Mouse (Mus musculus) heart, postnatal 25 days (tissue): ENCODE measurements at regions not wholly inside any gene's neighbourhood (a gene's known extent, or its start where the extent isn't known, plus 50 kb on each side); places are given as distances from the start of the nearest gene placed in this dataset.

Experiments
- DNase-seq: peaks from one replicate; pipeline ENCODE4 v3.0.0; 2022; ENCODE audit warnings: low spot score
- intact Hi-C: fragments of 180-260 bp; cut with DNase I; formaldehyde crosslinking; loops from one replicate; pipeline ENCODE4 v1.15.1; 2025

- intact Hi-C loops = no loop called here
- DNase-seq = no peak
Measured at GRCm38 (mm10) chr13:103683169-103683568, 91.2 kb downstream of the Srek1 start.

GRCm38 (mm10) chr13:103680740-103681139, 93.7 kb downstream of the Srek1 start:
- intact Hi-C loops = no loop called here
- no peak for DNase-seq

GRCm38 (mm10) chr13:103680052-103680451, 94.4 kb downstream of the Srek1 start:
- no peak for DNase-seq
- intact Hi-C loops = no loop called here

GRCm38 (mm10) chr13:103676831-103677230, 97.6 kb downstream of the Srek1 start:
- intact Hi-C loops = no loop called here
- no peak for DNase-seq

- intact Hi-C loops = no loop called here
- DNase-seq = no peak
Measured at GRCm38 (mm10) chr13:103676221-103676620, 98.2 kb downstream of the Srek1 start.

- no peak for DNase-seq
- intact Hi-C loops = no loop called here
Measured at GRCm38 (mm10) chr13:103670611-103671010, 103.8 kb downstream of the Srek1 start.

- intact Hi-C loops = no loop called here
- no peak for DNase-seq
Measured at GRCm38 (mm10) chr13:103669856-103670255, 104.6 kb downstream of the Srek1 start.

GRCm38 (mm10) chr13:103667749-103668148, 106.7 kb downstream of the Srek1 start:
- intact Hi-C loops = no loop called here
- no peak for DNase-seq

- DNase-seq = no peak
- intact Hi-C loops = no loop called here
Measured at GRCm38 (mm10) chr13:103660248-103660996, 114.0 kb downstream of the Srek1 start.

- no peak for DNase-seq
- intact Hi-C loops = no loop called here
Measured at GRCm38 (mm10) chr13:103655966-103656365, 118.4 kb downstream of the Srek1 start.

- intact Hi-C loops = no loop called here
Measured at GRCm38 (mm10) chr13:103653216-103653615, 121.2 kb downstream of the Srek1 start.

GRCm38 (mm10) chr13:103649383-103649782, 125.0 kb downstream of the Srek1 start:
- intact Hi-C loops = no loop called here
- no peak for DNase-seq

More at GRCm38 (mm10) chr13:103653216-103653615, 121.2 kb downstream of the Srek1 start:
- DNase-seq = no peak

GRCm38 (mm10) chr13:103648016-103648415, 126.4 kb downstream of the Srek1 start:
- intact Hi-C loops = no loop called here
- DNase-seq = no peak

- no peak for DNase-seq
- intact Hi-C loops = no loop called here
Measured at GRCm38 (mm10) chr13:103646035-103646434, 128.4 kb downstream of the Srek1 start.

- intact Hi-C loops = loop anchor here (1.0 to 5.0 kb wide), 2 partner anchors 312 to 471 kb away; partner anchors contain the start of gene Mast4
- peak; percentile 19 for DNase-seq
Measured at GRCm38 (mm10) chr13:103643993-103644722, 130.2 kb downstream of the Srek1 start.

GRCm38 (mm10) chr13:103643486-103643885, 130.9 kb downstream of the Srek1 start:
- intact Hi-C loops = loop anchor here (5.0 kb wide), 1 partner anchor 311 kb away; the partner anchor contains the start of gene Mast4
- no peak for DNase-seq

GRCm38 (mm10) chr13:103642542-103643375, 131.6 kb downstream of the Srek1 start:
- DNase-seq = no peak
- intact Hi-C loops = loop anchor here (5.0 kb wide), 1 partner anchor 310 kb away; the partner anchor contains the start of gene Mast4

GRCm38 (mm10) chr13:103638038-103638437, 136.4 kb downstream of the Srek1 start:
- intact Hi-C loops = no loop called here
- no peak for DNase-seq

- DNase-seq = no peak
- intact Hi-C loops = no loop called here
Measured at GRCm38 (mm10) chr13:103637414-103637813, 137.0 kb downstream of the Srek1 start.

- intact Hi-C loops = no loop called here
- no peak for DNase-seq
Measured at GRCm38 (mm10) chr13:103636595-103636994, 137.8 kb downstream of the Srek1 start.
